Mouse (Mus musculus) urinary bladder, postnatal 25 days (tissue): ENCODE results near the gene Foxi1.

Experiments used
- DNase-seq: peaks from one replicate; pipeline ENCODE4 v3.0.0; 2022; ENCODE audit warnings: low spot score

Gene Foxi1

DNA sequence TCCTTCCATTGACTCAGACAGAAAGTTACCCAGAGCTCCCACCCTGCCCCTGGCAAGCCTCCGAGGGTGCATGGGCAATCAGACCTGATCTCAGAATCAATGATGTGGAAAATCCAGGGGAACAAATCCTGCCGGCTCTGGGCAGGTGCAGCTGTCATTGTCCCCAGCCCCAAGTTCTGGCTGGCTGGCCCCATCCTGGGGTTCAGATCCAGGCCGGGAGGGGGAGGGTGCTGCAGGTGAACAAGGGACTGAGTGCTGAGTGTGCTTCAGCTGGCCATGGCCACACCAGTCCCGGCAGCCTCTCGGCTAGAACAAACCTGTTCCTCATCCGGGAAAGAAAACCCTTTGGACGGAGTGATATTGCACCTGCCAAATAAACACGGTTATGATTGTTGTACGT is 49.0 kb downstream of the Foxi1 start:
- DNase-seq = no peak

DNA sequence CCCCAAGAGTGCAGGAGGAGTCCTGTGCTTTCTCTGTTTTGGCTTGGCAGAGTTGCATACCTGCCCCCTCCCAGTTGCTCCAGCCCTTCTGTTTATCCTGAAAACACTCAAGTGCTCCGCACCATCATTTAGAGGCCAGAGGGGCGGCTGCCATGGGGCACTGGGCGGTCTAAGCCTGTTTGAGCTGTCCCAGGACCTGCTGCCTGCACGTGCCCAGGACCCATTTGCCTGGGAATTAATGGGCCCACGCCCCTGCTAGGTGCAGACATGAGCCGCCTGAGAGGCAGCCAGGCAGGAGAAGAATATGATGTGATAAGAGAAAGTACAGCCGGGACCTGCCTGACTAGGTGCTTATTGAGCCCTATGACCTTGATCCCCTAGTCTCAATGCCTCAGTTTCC is 52.7 kb downstream of the Foxi1 start:
- DNase-seq = no peak
